Mouse (Mus musculus): Measurements from ENCODE around the gene Copg1. TPM values are rescaled to one million over a fixed set of nuclear protein-coding genes. Genes with fewer than 3 reads are reported as not detected.

The Copg1 gene
- polyA plus RNA-seq (2015; fragmentation: Nextera tagmentation; extraction: Ambion mirVana) = 63.5 and 67.2 TPM in 2 replicates

DNA sequence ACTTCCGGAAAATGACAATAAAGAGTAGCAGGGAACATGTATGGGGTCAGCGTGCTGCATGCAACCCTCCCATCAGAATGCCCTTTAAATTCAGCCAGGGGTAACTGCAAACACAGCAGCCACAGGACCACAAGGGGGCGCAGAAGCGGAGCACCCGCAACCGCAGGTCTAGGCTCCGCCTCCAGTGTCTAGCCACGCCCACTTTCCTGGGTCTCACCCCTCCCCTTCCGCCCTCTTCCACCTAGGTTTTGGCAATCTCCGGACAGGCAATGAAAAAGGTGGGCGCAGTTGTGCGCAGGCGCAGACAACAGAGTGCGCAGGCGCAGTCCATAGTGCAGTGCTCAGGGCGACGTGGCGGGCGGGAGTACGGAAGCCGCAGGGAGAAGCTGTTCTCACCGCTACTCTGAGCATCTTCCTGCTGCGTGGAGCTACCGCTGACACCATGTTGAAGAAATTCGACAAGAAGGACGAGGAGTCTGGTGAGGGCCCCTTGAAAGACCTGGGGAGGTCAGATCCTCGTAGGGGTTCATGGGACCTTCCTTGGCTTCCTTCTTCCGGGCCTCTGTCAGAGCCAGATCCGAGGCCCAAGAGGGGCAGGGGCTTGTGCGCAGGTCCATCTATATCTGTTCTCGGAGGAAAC lies at the start of gene Copg1:
TSS of gene Copg1 (plus strand) at position 221 of the 640 bp plus-strand sequence.

DNA sequence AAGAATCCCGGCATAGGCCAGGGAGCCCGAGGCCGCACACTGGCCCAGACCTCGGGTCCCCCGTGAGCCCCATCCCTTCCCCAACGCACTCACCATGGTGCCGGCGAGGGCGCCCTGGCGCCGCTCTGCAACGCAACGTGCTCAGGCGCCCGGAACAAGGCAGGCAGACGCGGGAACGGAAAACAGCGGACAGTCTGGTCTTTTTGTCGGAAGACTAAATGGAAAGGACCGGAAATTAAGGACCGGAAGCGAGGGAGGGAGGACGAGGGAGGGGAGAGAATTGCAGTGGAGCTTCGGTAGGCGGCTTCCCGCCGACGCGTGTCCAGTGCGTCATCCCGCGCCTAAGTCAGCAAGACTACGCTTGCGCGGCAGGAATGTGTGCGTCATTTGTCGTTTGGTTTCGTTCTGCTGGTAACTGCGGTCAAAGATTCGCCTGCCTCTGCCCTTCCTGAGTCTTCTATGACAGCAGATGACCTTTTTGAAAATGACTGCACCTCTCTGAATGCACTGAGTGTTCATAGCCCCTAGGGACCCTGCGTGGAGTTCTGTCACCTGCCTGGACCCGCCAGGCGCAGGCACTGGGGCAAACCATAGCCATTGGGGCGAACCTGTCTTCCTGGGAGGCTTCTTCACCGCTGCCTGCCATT lies 48.9 kb upstream of the Copg1 start, which contains the start of gene Isy1:
TSS of gene Isy1 (minus strand) at position 248 of the 647 bp plus-strand sequence.

DNA sequence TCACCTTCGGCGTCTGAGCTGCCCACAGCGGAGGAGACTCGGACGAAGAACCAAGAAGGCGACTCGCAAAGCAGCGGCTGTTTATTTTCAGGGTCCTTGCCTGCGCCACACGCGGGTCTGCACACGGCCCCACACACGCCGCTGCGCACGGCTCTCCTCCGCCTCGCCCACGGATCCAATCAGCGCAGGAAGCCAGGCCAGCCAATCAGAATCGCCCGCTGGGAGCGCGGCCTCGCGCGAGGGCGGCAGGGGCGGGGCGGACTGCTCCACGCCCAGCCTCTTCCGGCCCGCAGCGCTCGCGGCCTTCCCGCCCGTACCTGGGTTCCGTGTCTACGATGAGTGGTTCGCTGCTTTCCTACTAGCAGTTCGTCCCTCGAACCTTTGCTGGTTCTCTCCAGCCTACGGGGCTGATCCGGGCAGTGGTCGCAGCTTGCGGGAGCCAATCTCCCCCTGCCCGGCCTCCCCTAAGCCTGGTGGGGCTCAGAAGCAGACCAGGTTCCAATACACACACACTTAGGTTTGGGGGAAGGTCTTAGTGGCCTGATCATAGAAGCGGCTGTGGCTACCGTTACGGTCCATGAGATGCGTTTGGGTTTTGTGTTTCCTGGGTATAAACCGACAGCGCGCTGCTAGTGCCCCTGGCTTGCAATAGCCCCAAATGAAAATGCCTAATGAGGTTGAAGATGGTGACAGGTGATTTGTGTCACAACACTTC lies 36.6 kb upstream of the Copg1 start, which contains the start of gene Cnbp:
TSS of gene Cnbp (minus strand) at position 207 of the 715 bp plus-strand sequence.

DNA sequence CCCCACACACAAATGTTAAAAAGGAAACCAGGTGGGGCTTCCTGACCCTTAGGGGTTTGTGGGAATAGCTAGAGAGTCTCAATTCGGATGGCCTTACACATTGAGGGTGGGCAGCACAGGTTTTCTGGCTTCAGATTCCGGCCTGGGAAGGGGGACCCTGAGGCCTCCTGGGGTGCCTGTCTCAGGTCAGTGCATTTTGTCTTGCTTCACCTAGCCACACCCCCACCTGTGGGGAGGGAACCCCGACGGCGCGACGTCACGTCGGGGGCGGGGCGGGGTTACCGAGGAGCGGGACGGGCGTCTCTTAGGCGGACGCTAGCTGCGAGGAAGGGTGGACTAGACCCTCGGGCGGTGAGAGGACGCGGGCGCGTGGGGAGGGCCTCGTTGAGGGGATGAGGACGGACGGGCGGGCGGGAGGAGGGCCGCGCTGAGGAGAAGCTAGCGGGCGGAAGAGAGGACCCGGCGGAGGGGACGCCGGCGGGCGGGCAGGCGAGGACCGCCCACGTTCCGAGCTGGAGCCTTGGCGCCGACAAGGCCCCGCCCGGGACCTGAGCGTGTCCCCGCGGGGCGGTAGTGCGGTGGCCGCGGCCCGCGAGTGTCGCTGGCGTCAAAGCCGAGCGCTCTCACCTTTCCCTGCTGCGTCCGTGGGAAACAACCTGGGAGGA lies 26.2 kb downstream of the Copg1 start, which contains the start of gene Hmces:
TSS of gene Hmces (plus strand) at position 275 of the 665 bp plus-strand sequence.

Other genes starting within 250 kb of the Copg1 start
- gene Aplf, start 215.6 kb upstream of the Copg1 start, polyA plus RNA-seq (2015; fragmentation: Nextera tagmentation; extraction: Ambion mirVana) = 6.0 and 6.1 TPM in 2 replicates
- gene Efcc1, start 156.9 kb upstream of the Copg1 start, polyA plus RNA-seq (2015; fragmentation: Nextera tagmentation; extraction: Ambion mirVana) = 0.83 and 0.88 TPM in 2 replicates
- 0.33 TPM in 1 of 2 replicates, not detected in the other for gene Gp9, start 109.7 kb upstream of the Copg1 start, polyA plus RNA-seq (2015; fragmentation: Nextera tagmentation; extraction: Ambion mirVana)
- 7.4 and 8.5 TPM in 2 replicates for gene Rab43, start 75.7 kb upstream of the Copg1 start, polyA plus RNA-seq (2015; fragmentation: Nextera tagmentation; extraction: Ambion mirVana)
- gene Gm45140, start 52.0 kb upstream of the Copg1 start, polyA plus RNA-seq (2015; fragmentation: Nextera tagmentation; extraction: Ambion mirVana) = 1.5 and 2.2 TPM in 2 replicates
- gene Isy1, start 49.0 kb upstream of the Copg1 start, polyA plus RNA-seq (2015; fragmentation: Nextera tagmentation; extraction: Ambion mirVana) = 21.0 and 30.2 TPM in 2 replicates
- gene Cnbp, start 36.7 kb upstream of the Copg1 start, polyA plus RNA-seq (2015; fragmentation: Nextera tagmentation; extraction: Ambion mirVana) = 1,054 and 1,079 TPM in 2 replicates
- gene Hmces, start 26.1 kb downstream of the Copg1 start, polyA plus RNA-seq (2015; fragmentation: Nextera tagmentation; extraction: Ambion mirVana) = 18.7 and 22.7 TPM in 2 replicates
- gene H1fx, start 93.8 kb downstream of the Copg1 start, polyA plus RNA-seq (2015; fragmentation: Nextera tagmentation; extraction: Ambion mirVana) = 21.2 and 25.4 TPM in 2 replicates
- gene Rab7, start 157.5 kb downstream of the Copg1 start, polyA plus RNA-seq (2015; fragmentation: Nextera tagmentation; extraction: Ambion mirVana) = 236 and 256 TPM in 2 replicates
- 84.4 and 103 TPM in 2 replicates for gene Rpn1, start 196.7 kb downstream of the Copg1 start, polyA plus RNA-seq (2015; fragmentation: Nextera tagmentation; extraction: Ambion mirVana)